Mouse (Mus musculus): ENCODE measurements at regions not wholly inside any gene's neighbourhood (a gene's known extent, or its start where the extent isn't known, plus 50 kb on each side); places are given as distances from the start of the nearest gene placed in this dataset.

DNA sequence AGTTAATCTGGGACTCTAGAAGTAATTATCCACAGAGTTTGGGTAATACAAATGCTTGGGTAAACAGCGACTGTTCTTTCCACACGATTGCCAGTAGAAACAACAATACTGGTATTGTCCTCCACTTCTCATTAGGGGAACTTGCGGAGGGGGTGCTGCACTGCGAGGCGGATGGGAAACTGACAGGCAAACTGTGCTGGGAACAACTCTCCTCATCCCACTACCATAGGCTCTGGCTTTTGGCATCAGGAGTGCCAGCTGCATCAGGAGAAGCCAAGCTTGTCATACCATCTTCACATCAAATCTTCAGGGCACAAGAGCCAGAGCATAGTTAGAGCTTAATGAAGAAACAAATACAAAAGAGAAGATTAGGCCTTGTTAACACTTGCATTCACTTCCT lies 349.2 kb upstream of the Tmem161b start:
- Histone ChIP-seq H3K27ac (ENCODE audit: low read depth) (no peak overlapping the region), H3K4me2 (ENCODE audit: low read depth, low read length) (no peak overlapping the region), H3K27me3 (ENCODE audit: control insufficient read depth, insufficient read depth, low read length) (no peaks in the 10 kb centered on the region), H3K9me3 (replicated peaks; ENCODE audit: control insufficient read depth, low read length) (no peaks in the 10 kb centered on the region), H3K36me3 (replicated peaks; ENCODE audit: control insufficient read depth, insufficient read depth, low read length) (no peaks in the 10 kb centered on the region), H3K4me1 (ENCODE audit: control insufficient read depth, insufficient read depth) (no peaks in the 10 kb centered on the region), H3K4me3 (ENCODE audit: low read depth, low read length) (no peak overlapping the region), H3K9ac (replicated peaks; ENCODE audit: low read depth, low read length) (no peak overlapping the region)
- DNase-seq (ENCODE audit: low spot score) (no peak), ATAC-seq (ENCODE audit: insufficient read depth, low read depth) (no peak)
- no peak for TF ChIP-seq CTCF (IDR thresholded peaks at IDR 0.05; ENCODE audit: low read depth)
- no peak for TF ChIP-seq EP300 (IDR thresholded peaks at IDR 0.05; ENCODE audit: low read depth)
- WGBS = 46% methylated on average over 5 of the region's 5 CpGs

DNA sequence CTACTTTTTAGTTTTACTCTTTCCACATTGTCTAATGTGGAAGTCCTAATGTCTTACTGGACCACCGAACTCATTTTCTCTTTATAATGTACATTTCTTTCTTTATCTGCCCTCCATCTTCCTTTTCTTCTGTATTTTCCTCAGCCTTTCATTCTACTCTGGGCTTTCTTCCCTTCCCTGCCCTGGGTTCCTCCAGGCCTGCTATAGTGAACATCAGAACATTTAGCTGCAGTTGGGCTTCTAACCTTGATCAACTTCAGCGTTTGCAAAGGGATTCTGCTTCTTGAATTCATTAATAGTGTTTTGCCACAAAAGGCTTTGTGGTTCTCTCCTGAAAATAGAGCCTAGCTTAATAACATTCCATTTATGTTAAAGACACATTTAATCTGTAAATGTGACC lies 342.5 kb upstream of the Tmem161b start:
- 67% methylated on average over 2 of the region's 2 CpGs for WGBS
- no peak for TF ChIP-seq EP300 (IDR thresholded peaks at IDR 0.05; ENCODE audit: low read depth)
- no peak for TF ChIP-seq CTCF (IDR thresholded peaks at IDR 0.05; ENCODE audit: low read depth)
- H3K9ac ChIP-seq (replicated peaks; ENCODE audit: low read depth, low read length) = no peak overlapping the region
- H3K36me3 ChIP-seq (replicated peaks; ENCODE audit: control insufficient read depth, insufficient read depth, low read length) = no peaks in the 10 kb centered on the region
- no peaks in the 10 kb centered on the region for H3K4me1 ChIP-seq (ENCODE audit: control insufficient read depth, insufficient read depth)
- ATAC-seq (ENCODE audit: insufficient read depth, low read depth) (no peak), DNase-seq (ENCODE audit: low spot score) (no peak)
- no peak overlapping the region for H3K4me2 ChIP-seq (ENCODE audit: low read depth, low read length)
- H3K9me3 ChIP-seq (replicated peaks; ENCODE audit: control insufficient read depth, low read length) = no peaks in the 10 kb centered on the region
- no peak overlapping the region for H3K27ac ChIP-seq (ENCODE audit: low read depth)
- H3K27me3 ChIP-seq (ENCODE audit: control insufficient read depth, insufficient read depth, low read length) = no peaks in the 10 kb centered on the region
- no peak overlapping the region for H3K4me3 ChIP-seq (ENCODE audit: low read depth, low read length)

DNA sequence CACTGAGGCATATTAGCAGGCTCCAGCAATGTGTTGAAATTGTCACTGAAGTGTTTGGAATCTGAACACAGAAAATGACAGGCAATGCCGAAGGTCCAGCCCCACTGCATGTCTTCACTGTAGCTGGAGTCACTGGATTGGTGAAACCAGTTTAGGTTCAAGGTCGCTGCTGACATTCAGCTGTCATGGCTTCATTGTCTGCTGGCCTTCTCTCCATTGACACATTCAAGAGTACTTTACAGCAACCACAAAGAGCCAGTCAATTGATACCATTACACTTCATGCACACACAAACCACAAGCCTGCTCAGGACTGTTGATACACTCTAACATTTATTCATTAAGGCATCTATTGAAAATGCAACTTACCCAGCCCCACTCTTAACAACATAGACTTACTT lies 341.8 kb upstream of the Tmem161b start:
- Histone ChIP-seq H3K4me2 (ENCODE audit: low read depth, low read length) (no peak overlapping the region), H3K36me3 (replicated peaks; ENCODE audit: control insufficient read depth, insufficient read depth, low read length) (no peaks in the 10 kb centered on the region), H3K4me1 (ENCODE audit: control insufficient read depth, insufficient read depth) (no peaks in the 10 kb centered on the region), H3K4me3 (ENCODE audit: low read depth, low read length) (no peak overlapping the region), H3K27ac (ENCODE audit: low read depth) (no peak overlapping the region), H3K27me3 (ENCODE audit: control insufficient read depth, insufficient read depth, low read length) (no peaks in the 10 kb centered on the region), H3K9me3 (replicated peaks; ENCODE audit: control insufficient read depth, low read length) (no peaks in the 10 kb centered on the region), H3K9ac (replicated peaks; ENCODE audit: low read depth, low read length) (no peak overlapping the region)
- 41% methylated on average over 2 of the region's 2 CpGs for WGBS
- no peak for ATAC-seq (ENCODE audit: insufficient read depth, low read depth)
- DNase-seq (ENCODE audit: low spot score) = no peak
- no peak for TF ChIP-seq CTCF (IDR thresholded peaks at IDR 0.05; ENCODE audit: low read depth)
- TF ChIP-seq EP300 (IDR thresholded peaks at IDR 0.05; ENCODE audit: low read depth) = no peak

DNA sequence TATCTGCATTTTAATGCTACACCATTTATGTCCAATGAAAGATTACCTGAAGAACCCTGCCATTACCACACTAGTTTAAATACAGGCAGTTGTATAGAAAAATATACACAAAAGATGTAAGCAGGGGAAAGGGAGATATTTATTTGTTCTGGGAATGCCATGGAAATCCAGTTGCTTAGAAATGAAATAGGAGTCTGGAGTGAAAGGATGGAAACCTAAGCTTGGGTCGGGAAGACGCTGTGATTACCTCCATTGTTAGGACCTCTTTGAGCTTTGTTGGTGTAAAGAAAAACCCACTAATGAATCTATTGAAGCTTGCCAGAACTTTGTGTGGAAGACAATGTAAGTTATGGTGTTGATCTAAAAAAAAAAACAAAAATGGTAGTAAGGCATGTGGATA lies 341.3 kb upstream of the Tmem161b start:
- Histone ChIP-seq H3K36me3 (replicated peaks; ENCODE audit: control insufficient read depth, insufficient read depth, low read length) (no peaks in the 10 kb centered on the region), H3K27ac (ENCODE audit: low read depth) (no peak overlapping the region), H3K4me3 (ENCODE audit: low read depth, low read length) (no peak overlapping the region), H3K4me2 (ENCODE audit: low read depth, low read length) (no peak overlapping the region), H3K9me3 (replicated peaks; ENCODE audit: control insufficient read depth, low read length) (no peaks in the 10 kb centered on the region), H3K27me3 (ENCODE audit: control insufficient read depth, insufficient read depth, low read length) (no peaks in the 10 kb centered on the region), H3K9ac (replicated peaks; ENCODE audit: low read depth, low read length) (no peak overlapping the region), H3K4me1 (ENCODE audit: control insufficient read depth, insufficient read depth) (no peaks in the 10 kb centered on the region)
- DNase-seq (ENCODE audit: low spot score) (no peak), ATAC-seq (ENCODE audit: insufficient read depth, low read depth) (no peak)
- no peak for TF ChIP-seq CTCF (IDR thresholded peaks at IDR 0.05; ENCODE audit: low read depth)
- no peak for TF ChIP-seq EP300 (IDR thresholded peaks at IDR 0.05; ENCODE audit: low read depth)
- WGBS = 86% methylated on average over 2 of the region's 2 CpGs

DNA sequence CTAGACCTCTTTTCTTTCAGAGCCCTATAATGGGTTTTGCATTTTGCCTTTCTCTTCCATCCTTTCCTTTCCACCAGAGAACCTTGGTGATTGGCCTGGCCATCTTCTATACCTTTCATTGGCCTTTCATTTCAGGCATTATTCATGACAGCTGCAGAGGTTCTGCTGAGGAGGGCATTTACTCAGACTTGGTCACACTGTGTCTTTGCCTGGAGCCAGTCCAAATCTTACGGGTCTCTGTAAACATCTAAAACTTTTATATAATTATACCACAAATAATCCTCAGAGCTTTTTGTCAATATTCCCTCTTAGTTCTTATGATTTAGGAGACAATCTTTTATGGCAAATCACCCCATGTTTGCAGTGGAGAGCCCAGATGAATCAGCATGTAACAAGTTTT lies 339.3 kb upstream of the Tmem161b start:
- Histone ChIP-seq H3K27ac (ENCODE audit: low read depth) (no peak overlapping the region), H3K9ac (replicated peaks; ENCODE audit: low read depth, low read length) (no peak overlapping the region), H3K9me3 (replicated peaks; ENCODE audit: control insufficient read depth, low read length) (no peaks in the 10 kb centered on the region), H3K36me3 (replicated peaks; ENCODE audit: control insufficient read depth, insufficient read depth, low read length) (no peaks in the 10 kb centered on the region), H3K4me1 (ENCODE audit: control insufficient read depth, insufficient read depth) (no peaks in the 10 kb centered on the region), H3K4me2 (ENCODE audit: low read depth, low read length) (no peak overlapping the region), H3K27me3 (ENCODE audit: control insufficient read depth, insufficient read depth, low read length) (no peaks in the 10 kb centered on the region), H3K4me3 (ENCODE audit: low read depth, low read length) (no peak overlapping the region)
- WGBS = 76% methylated on average over 1 of the region's 1 CpGs
- DNase-seq (ENCODE audit: low spot score) (no peak), ATAC-seq (ENCODE audit: insufficient read depth, low read depth) (no peak)
- no peak for TF ChIP-seq CTCF (IDR thresholded peaks at IDR 0.05; ENCODE audit: low read depth)
- no peak for TF ChIP-seq EP300 (IDR thresholded peaks at IDR 0.05; ENCODE audit: low read depth)

DNA sequence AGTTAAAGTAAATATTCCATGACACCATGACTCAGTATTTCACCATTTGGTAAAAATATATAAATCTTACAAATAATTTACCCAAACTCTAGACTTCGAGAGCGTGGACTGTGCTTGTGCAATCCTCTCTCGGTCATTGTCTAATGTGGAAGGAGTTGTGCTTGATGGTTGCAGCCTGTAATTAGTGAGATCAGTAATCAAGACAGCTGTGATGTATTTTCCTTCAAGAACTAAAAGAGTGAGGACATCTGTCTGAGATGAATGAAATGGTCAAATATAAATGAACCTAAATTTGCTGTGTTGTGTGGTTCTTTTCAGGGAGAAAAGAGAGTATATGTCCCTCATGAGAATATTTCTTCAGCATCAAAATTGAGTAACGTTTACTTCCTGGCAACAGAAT lies 338.3 kb upstream of the Tmem161b start:
- H3K4me2 ChIP-seq (ENCODE audit: low read depth, low read length) = no peak overlapping the region
- no peak for DNase-seq (ENCODE audit: low spot score)
- no peak for TF ChIP-seq EP300 (IDR thresholded peaks at IDR 0.05; ENCODE audit: low read depth)
- no peak for TF ChIP-seq CTCF (IDR thresholded peaks at IDR 0.05; ENCODE audit: low read depth)
- no peak overlapping the region for H3K9ac ChIP-seq (replicated peaks; ENCODE audit: low read depth, low read length)
- 81% methylated on average over 4 of the region's 4 CpGs for WGBS
- H3K27ac ChIP-seq (ENCODE audit: low read depth) = no peak overlapping the region
- H3K4me3 ChIP-seq (ENCODE audit: low read depth, low read length) = no peak overlapping the region
- H3K9me3 ChIP-seq (replicated peaks; ENCODE audit: control insufficient read depth, low read length) = no peaks in the 10 kb centered on the region
- ATAC-seq (ENCODE audit: insufficient read depth, low read depth) = no peak
- H3K36me3 ChIP-seq (replicated peaks; ENCODE audit: control insufficient read depth, insufficient read depth, low read length) = no peaks in the 10 kb centered on the region
- H3K27me3 ChIP-seq (ENCODE audit: control insufficient read depth, insufficient read depth, low read length) = no peaks in the 10 kb centered on the region
- no peaks in the 10 kb centered on the region for H3K4me1 ChIP-seq (ENCODE audit: control insufficient read depth, insufficient read depth)

Data from heart, postnatal 0 days (tissue).